Mouse (Mus musculus) WW6 (cell line): Measurements from ENCODE around the gene Bace1.
"Not testable (repeated sequence)": the region's sequence is repeated elsewhere in the genome, so short reads cannot be mapped to it uniquely, and the experiment has no call there.

ENCODE experiments used
- DNase-seq: peaks from one replicate; pipeline ENCODE4 v3.0.0-alpha.2; 2013; ENCODE audit warnings: low read depth, low spot score

Gene Bace1

GRCm38 (mm10) chr9:45838069-45838433 lies 329 bp upstream of the Bace1 start:
- no peak for DNase-seq

GRCm38 (mm10) chr9:45839139-45839981 lies 980 bp downstream of the Bace1 start:
- no peak for DNase-seq

- no peak for DNase-seq
Measured at GRCm38 (mm10) chr9:45839982-45840300, 1.6 kb downstream of the Bace1 start.

- DNase-seq = no peak
Measured at GRCm38 (mm10) chr9:45840331-45840730, 2.0 kb downstream of the Bace1 start.

- no peak for DNase-seq
Measured at GRCm38 (mm10) chr9:45841458-45841857, 3.1 kb downstream of the Bace1 start.

GRCm38 (mm10) chr9:45843007-45843406 lies 4.6 kb downstream of the Bace1 start:
- DNase-seq = no peak

GRCm38 (mm10) chr9:45843780-45844179 lies 5.4 kb downstream of the Bace1 start:
- DNase-seq = no peak

- no peak for DNase-seq
Measured at GRCm38 (mm10) chr9:45845541-45845940, 7.2 kb downstream of the Bace1 start.

GRCm38 (mm10) chr9:45846176-45846575 lies 7.8 kb downstream of the Bace1 start:
- DNase-seq = not testable (repeated sequence)

- DNase-seq = no peak
Measured at GRCm38 (mm10) chr9:45846891-45847460, 8.6 kb downstream of the Bace1 start.

- no peak for DNase-seq
Measured at GRCm38 (mm10) chr9:45849528-45850408, 11.4 kb downstream of the Bace1 start.

- DNase-seq = no peak
Measured at GRCm38 (mm10) chr9:45850528-45851155, 12.3 kb downstream of the Bace1 start.

- DNase-seq = no peak
Measured at GRCm38 (mm10) chr9:45851330-45851729, 12.9 kb downstream of the Bace1 start.

- DNase-seq = no peak
Measured at GRCm38 (mm10) chr9:45851776-45852175, 13.4 kb downstream of the Bace1 start.

GRCm38 (mm10) chr9:45853695-45854094 lies 15.3 kb downstream of the Bace1 start:
- DNase-seq = no peak

GRCm38 (mm10) chr9:45854136-45854535 lies 15.8 kb downstream of the Bace1 start:
- no peak for DNase-seq

- DNase-seq = no peak
Measured at GRCm38 (mm10) chr9:45859364-45859763, 21.0 kb downstream of the Bace1 start.

GRCm38 (mm10) chr9:45861813-45862212 lies 23.4 kb downstream of the Bace1 start:
- no peak for DNase-seq

- no peak for DNase-seq
Measured at GRCm38 (mm10) chr9:45869181-45869580, 30.8 kb downstream of the Bace1 start.

GRCm38 (mm10) chr9:45870265-45870664 lies 31.9 kb downstream of the Bace1 start:
- DNase-seq = no peak

- DNase-seq = no peak
Measured at GRCm38 (mm10) chr9:45877928-45878327, 39.5 kb downstream of the Bace1 start.

GRCm38 (mm10) chr9:45893681-45894080 lies 55.3 kb downstream of the Bace1 start:
- DNase-seq = no peak
